Mouse (Mus musculus): ENCODE data around the gene Anks3. TPM values are rescaled to one million over a fixed set of nuclear protein-coding genes. Genes with fewer than 3 reads are reported as not detected.

Anks3 gene
- polyA plus RNA-seq, 1 experiment from 2014 or later: 66.5 TPM

DNA sequence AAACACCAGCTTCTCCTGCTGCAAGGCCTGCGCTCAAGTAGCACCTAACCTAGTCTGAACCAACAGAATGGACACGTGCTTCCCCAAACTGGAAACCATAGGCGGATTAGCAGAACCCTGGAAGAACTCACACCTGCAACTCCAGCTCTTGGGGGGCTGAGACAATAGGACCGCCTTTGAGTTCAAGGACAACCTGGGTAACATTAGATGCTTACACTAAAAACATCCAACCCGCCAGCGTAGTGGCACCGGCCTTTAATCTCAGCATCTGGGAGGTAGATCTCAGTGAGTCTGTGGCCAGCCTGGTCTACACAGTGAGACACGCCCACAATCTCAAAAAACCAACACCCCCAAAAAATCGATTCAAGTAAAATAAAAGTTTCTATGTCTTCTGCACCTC, 659 bp downstream of the Anks3 start:
- ATAC-seq (ENCODE audit: low FRiP score, low read depth): no peak
- WGBS: 44% methylated on average over 9 of the region's 9 CpGs
- H3K4me2 ChIP-seq (replicated peaks): peak overlapping the region; percentile 84
- no peaks in the 10 kb centered on the region for H3K9me3 ChIP-seq
- H3K36me3 ChIP-seq: peaks cover 12% of the 10 kb centered on the region
- no peak overlapping the region for H3K27ac ChIP-seq
- peak overlapping the region; percentile 87 for H3K9ac ChIP-seq
- H3K4me1 ChIP-seq: peaks cover 17% of the 10 kb centered on the region
- H3K4me3 ChIP-seq: peak overlapping the region; percentile 88
- H3K27me3 ChIP-seq (replicated peaks): no peaks in the 10 kb centered on the region

DNA sequence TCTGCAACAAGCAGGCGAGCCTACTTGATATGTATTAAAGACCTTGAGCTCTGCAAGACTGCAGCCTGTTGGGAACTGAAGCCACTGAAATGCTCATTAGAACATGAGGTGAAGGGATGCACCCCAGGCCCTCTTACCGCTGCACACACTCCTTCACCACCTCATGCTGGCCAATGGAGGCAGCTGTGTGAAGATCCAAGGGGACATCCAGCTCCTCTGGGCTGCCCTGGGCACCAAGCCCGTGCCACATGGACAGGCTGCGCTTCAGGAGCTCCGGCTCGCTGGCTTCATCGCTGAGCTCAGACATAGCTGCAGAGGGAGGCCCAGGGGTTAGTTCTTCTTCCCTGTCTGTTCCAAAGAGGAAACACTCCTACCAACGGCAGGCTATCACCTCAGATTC, 3.7 kb downstream of the Anks3 start:
- no peaks in the 10 kb centered on the region for H3K9me3 ChIP-seq
- H3K4me2 ChIP-seq (replicated peaks): no peak overlapping the region
- peaks cover 14% of the 10 kb centered on the region for H3K4me1 ChIP-seq
- H3K27me3 ChIP-seq (replicated peaks): no peaks in the 10 kb centered on the region
- no peak overlapping the region; the same call in 1 of the 2 replicates for H3K9ac ChIP-seq
- peaks cover 23% of the 10 kb centered on the region for H3K36me3 ChIP-seq
- 87% methylated on average over 8 of the region's 8 CpGs for WGBS
- H3K4me3 ChIP-seq: no peak overlapping the region
- ATAC-seq (ENCODE audit: low FRiP score, low read depth): no peak
- no peak overlapping the region for H3K27ac ChIP-seq

DNA sequence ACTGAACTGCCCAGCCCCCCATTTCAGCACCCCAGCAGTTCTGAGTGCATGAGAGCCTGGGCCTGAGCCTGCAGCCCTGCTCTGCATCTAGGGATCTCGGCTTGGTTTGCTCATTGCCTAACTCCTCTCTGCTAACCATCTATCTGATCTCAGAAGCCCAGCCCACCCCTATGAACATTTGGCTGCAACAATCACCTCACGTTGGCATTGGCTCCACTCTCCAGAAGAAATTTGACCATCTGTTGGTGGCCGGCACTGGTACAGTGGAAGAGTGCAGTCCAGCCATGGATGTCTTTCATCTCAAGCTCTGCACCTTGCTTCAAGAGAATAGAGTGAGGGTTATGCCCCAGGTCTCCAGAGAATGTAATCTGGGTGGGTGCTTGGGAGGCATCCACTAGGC, 6.6 kb downstream of the Anks3 start:
- Histone ChIP-seq H3K4me2 (replicated peaks) (no peak overlapping the region), H3K36me3 (peaks cover 51% of the 10 kb centered on the region), H3K9ac (no peak overlapping the region), H3K9me3 (no peaks in the 10 kb centered on the region), H3K27me3 (replicated peaks) (no peaks in the 10 kb centered on the region), H3K27ac (no peak overlapping the region), H3K4me1 (no peaks in the 10 kb centered on the region), H3K4me3 (no peak overlapping the region)
- 93% methylated on average over 3 of the region's 3 CpGs for WGBS
- ATAC-seq (ENCODE audit: low FRiP score, low read depth): no peak

DNA sequence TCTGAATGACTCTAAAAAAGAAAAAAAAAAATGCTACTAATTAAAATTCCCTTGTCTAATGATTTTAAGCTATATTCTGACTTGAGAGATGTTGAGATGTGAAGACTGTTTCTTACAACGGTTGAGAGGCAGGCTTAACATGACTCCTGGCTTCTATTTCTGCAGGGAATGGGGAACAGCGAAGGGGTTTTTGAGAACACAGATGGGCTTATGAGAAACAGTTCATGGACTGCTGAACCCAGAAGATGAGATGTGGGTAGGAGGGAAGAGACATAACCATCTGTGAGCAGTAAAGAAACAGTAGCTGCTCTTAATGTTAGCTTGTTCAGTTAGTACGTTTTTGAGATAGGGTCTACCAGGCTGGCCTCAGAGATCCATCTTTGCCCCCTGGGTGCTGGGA, 7.4 kb downstream of the Anks3 start:
- H3K4me2 ChIP-seq (replicated peaks): no peak overlapping the region
- peaks cover 58% of the 10 kb centered on the region for H3K36me3 ChIP-seq
- no peaks in the 10 kb centered on the region for H3K4me1 ChIP-seq
- WGBS: 93% methylated on average over 3 of the region's 3 CpGs
- ATAC-seq (ENCODE audit: low FRiP score, low read depth): no peak
- H3K9me3 ChIP-seq: no peaks in the 10 kb centered on the region
- H3K4me3 ChIP-seq: no peak overlapping the region
- H3K27me3 ChIP-seq (replicated peaks): no peaks in the 10 kb centered on the region
- no peak overlapping the region for H3K9ac ChIP-seq
- no peak overlapping the region for H3K27ac ChIP-seq

DNA sequence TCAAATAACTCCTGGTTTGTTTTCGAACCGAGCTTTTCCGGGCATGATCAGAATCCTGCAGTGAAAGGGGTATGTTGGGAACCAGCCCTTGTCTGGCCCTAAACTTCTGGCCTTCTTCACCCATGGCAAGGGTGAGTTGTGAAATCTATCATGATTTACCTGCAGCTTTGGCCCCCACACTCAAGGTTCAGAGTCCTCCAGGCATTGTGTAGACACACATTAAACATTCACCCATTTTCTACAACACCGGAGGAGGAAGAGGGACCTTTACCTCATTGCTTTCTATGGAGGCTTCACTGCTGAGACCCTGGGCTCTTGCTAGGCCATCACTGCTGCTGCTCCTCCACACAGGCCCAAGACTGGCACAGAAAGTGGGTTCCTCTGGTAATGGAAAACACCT, 16.6 kb downstream of the Anks3 start:
- Histone ChIP-seq H3K4me2 (replicated peaks) (no peak overlapping the region), H3K4me1 (no peaks in the 10 kb centered on the region), H3K27me3 (replicated peaks) (no peaks in the 10 kb centered on the region), H3K4me3 (no peak overlapping the region), H3K36me3 (peaks cover 75% of the 10 kb centered on the region), H3K9me3 (no peaks in the 10 kb centered on the region), H3K27ac (no peak overlapping the region), H3K9ac (no peak overlapping the region)
- 90% methylated on average over 4 of the region's 4 CpGs for WGBS
- ATAC-seq (ENCODE audit: low FRiP score, low read depth): no peak

DNA sequence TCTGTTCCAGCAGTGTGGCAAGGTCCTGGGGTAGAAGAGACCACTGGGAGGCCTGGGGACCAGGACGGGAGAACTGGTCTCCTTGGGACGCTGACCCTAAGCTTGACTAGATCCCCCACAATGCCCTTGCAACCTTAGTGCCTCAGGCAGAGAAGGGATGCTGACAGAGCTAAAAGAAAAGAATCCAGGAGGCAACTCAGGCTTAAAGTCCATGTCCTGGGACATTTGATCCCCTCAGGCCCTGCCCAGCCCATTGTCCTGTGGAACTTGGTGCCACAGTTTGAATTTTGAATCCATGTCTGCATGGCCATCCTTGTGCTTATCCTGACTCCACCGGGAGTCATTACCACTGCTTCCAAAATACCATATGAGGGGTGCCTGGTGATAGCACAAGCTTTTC, 17.9 kb downstream of the Anks3 start:
- no peak overlapping the region for H3K27ac ChIP-seq
- H3K4me2 ChIP-seq (replicated peaks): no peak overlapping the region
- no peak overlapping the region for H3K9ac ChIP-seq
- H3K9me3 ChIP-seq: no peaks in the 10 kb centered on the region
- peaks cover 77% of the 10 kb centered on the region for H3K36me3 ChIP-seq
- no peaks in the 10 kb centered on the region for H3K27me3 ChIP-seq (replicated peaks)
- H3K4me1 ChIP-seq: no peaks in the 10 kb centered on the region
- WGBS: 91% methylated on average over 3 of the region's 3 CpGs
- ATAC-seq (ENCODE audit: low FRiP score, low read depth): no peak
- H3K4me3 ChIP-seq: no peak overlapping the region

DNA sequence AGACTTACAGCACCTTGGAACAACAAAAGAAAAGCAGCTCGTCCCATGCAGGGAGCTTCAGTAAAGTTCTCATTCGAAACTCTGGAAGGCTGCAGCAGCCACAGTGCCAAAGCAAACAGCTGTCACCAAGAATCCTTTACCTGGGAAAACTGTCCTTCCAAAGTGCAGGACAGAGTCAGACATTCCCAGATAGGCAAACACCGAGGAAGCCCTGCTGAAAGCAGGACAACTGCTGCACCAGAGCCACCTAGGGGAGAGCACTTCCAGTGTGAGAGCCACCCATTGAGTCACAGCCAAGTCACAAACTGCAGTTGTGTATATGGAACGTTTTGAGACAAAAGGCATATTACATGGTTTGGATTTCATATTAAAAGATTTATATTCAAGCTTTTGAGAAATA, 18.6 kb downstream of the Anks3 start:
- 78% methylated on average over 4 of the region's 4 CpGs for WGBS
- Histone ChIP-seq H3K27me3 (replicated peaks) (no peaks in the 10 kb centered on the region), H3K9me3 (no peaks in the 10 kb centered on the region), H3K27ac (no peak overlapping the region), H3K4me1 (peaks cover 1% of the 10 kb centered on the region), H3K36me3 (peaks cover 79% of the 10 kb centered on the region), H3K9ac (no peak overlapping the region), H3K4me3 (no peak overlapping the region), H3K4me2 (replicated peaks) (no peak overlapping the region)
- no peak for ATAC-seq (ENCODE audit: low FRiP score, low read depth)

DNA sequence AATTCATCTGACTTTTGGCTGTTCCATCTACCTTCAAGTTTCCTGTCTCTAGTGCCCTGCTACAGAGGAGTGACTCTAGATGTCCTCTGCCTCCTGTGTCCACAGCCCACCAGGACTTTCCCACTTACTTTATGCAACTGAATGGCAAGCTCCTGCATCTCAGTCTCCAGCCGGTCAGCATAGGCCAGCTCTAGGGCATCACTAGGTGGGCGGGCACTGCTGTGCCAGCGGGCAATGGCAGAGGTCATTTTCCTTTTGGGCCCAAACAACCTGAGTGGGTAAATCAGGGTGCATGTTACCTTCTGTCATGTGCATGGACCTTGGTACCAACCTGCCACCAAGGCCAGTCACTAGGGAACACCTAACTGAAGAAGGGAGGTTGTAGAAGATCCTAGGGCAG, 20.6 kb downstream of the Anks3 start:
- no peak for ATAC-seq (ENCODE audit: low FRiP score, low read depth)
- Histone ChIP-seq H3K36me3 (peaks cover 70% of the 10 kb centered on the region), H3K27me3 (replicated peaks) (no peaks in the 10 kb centered on the region), H3K9ac (no peak overlapping the region), H3K4me2 (replicated peaks) (no peak overlapping the region), H3K27ac (no peak overlapping the region), H3K4me1 (peaks cover 13% of the 10 kb centered on the region), H3K4me3 (no peak overlapping the region), H3K9me3 (no peaks in the 10 kb centered on the region)
- 98% methylated on average over 3 of the region's 3 CpGs for WGBS

DNA sequence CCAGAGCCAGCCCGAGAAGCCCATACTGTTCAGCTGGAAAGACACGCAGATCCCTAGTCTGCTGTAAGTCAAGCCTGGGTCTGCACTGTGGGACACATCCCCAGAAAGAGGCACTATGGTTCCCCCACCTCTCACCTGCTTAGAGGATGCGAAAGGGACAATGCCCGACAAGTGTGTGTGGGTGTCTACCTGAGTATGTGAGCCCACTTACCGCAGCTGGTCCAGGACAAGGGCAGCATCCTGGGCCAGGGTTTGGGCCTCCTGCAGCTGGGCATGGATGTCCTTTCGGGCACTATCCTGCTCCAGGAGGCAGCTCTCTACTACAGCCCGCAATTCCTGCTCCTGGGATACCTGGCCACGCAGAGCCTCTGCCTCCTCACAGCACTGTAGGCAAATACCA, 21.1 kb downstream of the Anks3 start:
- Histone ChIP-seq H3K27ac (no peak overlapping the region), H3K9ac (no peak overlapping the region), H3K4me2 (replicated peaks) (no peak overlapping the region), H3K27me3 (replicated peaks) (no peaks in the 10 kb centered on the region), H3K4me1 (peaks cover 13% of the 10 kb centered on the region), H3K36me3 (peaks cover 65% of the 10 kb centered on the region), H3K4me3 (no peak overlapping the region), H3K9me3 (no peaks in the 10 kb centered on the region)
- no peak for ATAC-seq (ENCODE audit: low FRiP score, low read depth)
- WGBS: 91% methylated on average over 8 of the region's 8 CpGs

DNA sequence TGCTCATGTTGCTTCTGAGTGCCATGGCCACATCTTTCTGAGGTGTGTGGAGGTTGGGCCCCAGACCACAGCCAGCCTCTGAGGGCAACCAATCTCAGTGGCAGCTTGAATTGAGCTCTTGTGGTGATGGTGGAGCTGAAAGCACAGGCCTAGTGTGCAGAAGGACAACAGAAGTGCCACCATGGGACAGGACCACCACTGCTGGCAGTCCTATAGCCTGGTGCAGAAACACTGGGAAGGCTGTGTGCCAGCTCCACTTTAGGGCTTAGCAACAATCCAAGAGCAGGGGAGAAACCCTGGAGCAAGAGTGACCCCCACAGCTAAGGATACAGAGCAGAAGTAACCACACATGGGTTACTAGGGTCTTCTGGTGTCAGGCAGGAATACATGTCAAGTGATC, 23.0 kb downstream of the Anks3 start:
- Histone ChIP-seq H3K4me2 (replicated peaks) (no peak overlapping the region), H3K4me3 (no peak overlapping the region), H3K27ac (no peak overlapping the region), H3K4me1 (peaks cover 13% of the 10 kb centered on the region), H3K27me3 (replicated peaks) (no peaks in the 10 kb centered on the region), H3K9ac (no peak overlapping the region), H3K9me3 (no peaks in the 10 kb centered on the region), H3K36me3 (peaks cover 65% of the 10 kb centered on the region)
- no peak for ATAC-seq (ENCODE audit: low FRiP score, low read depth)

DNA sequence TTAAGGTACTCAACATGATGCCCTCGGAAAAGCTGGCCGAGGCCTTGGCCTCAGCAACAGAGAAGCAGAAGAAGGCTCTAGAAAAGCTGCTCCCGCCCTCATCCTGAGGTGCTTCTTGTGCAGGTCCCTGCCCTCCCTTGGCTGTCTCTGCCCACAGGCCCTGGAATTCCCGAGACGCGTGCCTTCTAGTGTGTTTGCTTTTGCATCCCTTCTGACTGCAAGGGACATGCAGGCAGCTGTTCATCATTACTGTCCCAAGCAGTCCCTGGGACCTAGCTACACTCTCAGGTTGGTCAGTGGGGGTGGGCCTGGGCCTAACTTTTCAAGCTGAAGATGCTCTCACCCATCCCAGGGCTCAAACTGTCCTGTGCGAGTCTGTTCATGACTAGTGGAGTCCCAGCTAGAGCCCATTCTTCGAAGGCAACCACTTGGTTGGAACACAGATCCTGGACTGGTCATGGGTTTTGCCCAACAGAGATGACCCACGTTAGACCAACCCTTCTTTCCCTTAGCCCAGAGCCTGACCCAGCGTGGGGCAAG, 23.6 kb downstream of the Anks3 start:
- Histone ChIP-seq H3K9ac (peak overlapping the region; percentile 85; the same call in 1 of the 2 replicates), H3K4me3 (no peak overlapping the region), H3K4me2 (replicated peaks) (peak overlapping the region; percentile 98)

DNA sequence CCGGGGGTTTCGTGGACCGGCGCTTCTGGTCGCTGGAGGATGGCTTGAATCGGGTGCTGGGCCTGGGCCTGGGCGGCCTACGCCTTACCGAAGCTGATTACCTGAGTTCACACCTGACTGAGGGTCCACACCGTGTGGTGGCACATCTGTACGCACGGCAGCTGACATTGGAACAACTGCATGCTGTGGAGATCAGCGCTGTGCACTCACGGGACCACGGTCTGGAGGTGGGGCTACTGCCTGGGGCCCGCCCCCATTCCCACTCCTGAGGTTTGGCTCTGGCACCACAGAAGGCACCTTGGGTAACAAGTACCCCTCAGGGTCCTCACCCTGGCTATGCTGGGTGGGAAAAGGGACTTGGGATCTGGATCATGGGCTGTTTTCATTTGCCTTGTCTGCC, 24.6 kb downstream of the Anks3 start:
- Histone ChIP-seq H3K27me3 (replicated peaks) (no peaks in the 10 kb centered on the region), H3K4me3 (peak overlapping the region; percentile 86), H3K9me3 (no peaks in the 10 kb centered on the region), H3K9ac (peak overlapping the region; percentile 85), H3K27ac (peak overlapping the region; percentile 65; the same call in 1 of the 2 replicates), H3K4me1 (peaks cover 13% of the 10 kb centered on the region), H3K4me2 (replicated peaks) (peak overlapping the region; percentile 98), H3K36me3 (peaks cover 73% of the 10 kb centered on the region)
- WGBS: 2% methylated on average over 16 of the region's 16 CpGs
- peak; percentile 64 for ATAC-seq (ENCODE audit: low FRiP score, low read depth)

More for the DNA sequence above, 23.6 kb downstream of the Anks3 start:
- Histone ChIP-seq H3K27me3 (replicated peaks) (no peaks in the 10 kb centered on the region), H3K9me3 (no peaks in the 10 kb centered on the region), H3K36me3 (peaks cover 66% of the 10 kb centered on the region), H3K27ac (no peak overlapping the region), H3K4me1 (peaks cover 13% of the 10 kb centered on the region)
- no peak for ATAC-seq (ENCODE audit: low FRiP score, low read depth)
- 94% methylated on average over 10 of the region's 10 CpGs for WGBS

DNA sequence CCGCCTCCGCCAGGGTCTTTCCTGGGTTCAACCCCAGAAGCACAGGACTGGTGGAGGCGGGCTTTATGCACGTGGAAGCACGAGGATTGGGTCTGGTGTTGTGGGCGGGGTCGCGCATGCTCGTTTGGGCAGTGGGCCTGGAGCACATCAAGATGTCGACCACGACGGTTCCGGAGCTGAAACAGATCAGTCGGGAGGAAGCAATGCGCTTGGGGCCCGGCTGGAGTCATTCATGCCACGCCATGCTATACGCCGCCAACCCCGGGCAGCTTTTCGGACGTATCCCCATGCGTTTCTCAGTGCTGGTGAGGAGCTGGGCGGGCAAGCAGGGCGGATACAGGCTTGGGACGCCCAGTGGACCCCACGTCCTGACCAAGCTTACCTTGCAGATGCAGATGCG, 25.0 kb downstream of the Anks3 start:
- H3K9me3 ChIP-seq: no peaks in the 10 kb centered on the region
- peaks cover 75% of the 10 kb centered on the region for H3K36me3 ChIP-seq
- peak; percentile 95 for ATAC-seq (ENCODE audit: low FRiP score, low read depth)
- peak overlapping the region; percentile 85 for H3K9ac ChIP-seq
- H3K4me1 ChIP-seq: peaks cover 13% of the 10 kb centered on the region
- H3K27ac ChIP-seq: peak overlapping the region; percentile 65; the same call in 1 of the 2 replicates
- H3K4me3 ChIP-seq: peak overlapping the region; percentile 86
- no peaks in the 10 kb centered on the region for H3K27me3 ChIP-seq (replicated peaks)
- H3K4me2 ChIP-seq (replicated peaks): peak overlapping the region; percentile 98
- WGBS: under 1% methylated on average over 28 of the region's 28 CpGs
